Mouse (Mus musculus): ENCODE data around the gene Rxra. TPM values are rescaled to one million over a fixed set of nuclear protein-coding genes. Genes with fewer than 3 reads are reported as not detected.
A peak's percentile ranks its signal among the peaks of the same experiment; 100 is the strongest.

Gene Rxra
- polyA plus RNA-seq, 1 experiment, result 44.9 TPM

GRCm38 (mm10) chr2:27699574-27699973 lies 23.3 kb downstream of the Rxra start:
- Histone ChIP-seq H3K27ac (ENCODE audit: insufficient read depth, low read length) (no peak overlapping the region), H3K4me1 (ENCODE audit: control insufficient read depth, insufficient read depth, insufficient read length) (peaks cover 7% of the 10 kb centered on the region; the same call in 1 of the 2 replicates), H3K36me3 (ENCODE audit: control insufficient read depth, insufficient read depth, low read length) (no peaks in the 10 kb centered on the region), H3K4me3 (ENCODE audit: extremely low read depth, insufficient read depth, insufficient read length) (no peak overlapping the region), H3K27me3 (ENCODE audit: control insufficient read depth, insufficient read depth, low read length) (no peaks in the 10 kb centered on the region)
- DNase-seq (ENCODE audit: low read depth in 1 of 2, low spot score in 2 of 2), result peak in 1 of 2 experiments; percentile 14
- 56% methylated on average over 7 of the region's 7 CpGs for WGBS
- TF ChIP-seq CTCF (IDR thresholded peaks at IDR 0.05; ENCODE audit: extremely low read depth, insufficient read depth, insufficient read length, insufficient replicate concordance) (no peak), POLR2A (IDR thresholded peaks at IDR 0.05; ENCODE audit: low read depth, low read length) (no peak)

GRCm38 (mm10) chr2:27702283-27702682 lies 26.0 kb downstream of the Rxra start:
- Histone ChIP-seq H3K4me1 (ENCODE audit: control insufficient read depth, insufficient read depth, insufficient read length) (peaks cover 7% of the 10 kb centered on the region; the same call in 1 of the 2 replicates), H3K27ac (ENCODE audit: insufficient read depth, low read length) (no peak overlapping the region), H3K4me3 (ENCODE audit: extremely low read depth, insufficient read depth, insufficient read length) (no peak overlapping the region), H3K36me3 (ENCODE audit: control insufficient read depth, insufficient read depth, low read length) (no peaks in the 10 kb centered on the region), H3K27me3 (ENCODE audit: control insufficient read depth, insufficient read depth, low read length) (no peaks in the 10 kb centered on the region)
- WGBS, result 87% methylated on average over 3 of the region's 3 CpGs
- TF ChIP-seq CTCF (IDR thresholded peaks at IDR 0.05; ENCODE audit: extremely low read depth, insufficient read depth, insufficient read length, insufficient replicate concordance) (no peak), POLR2A (IDR thresholded peaks at IDR 0.05; ENCODE audit: low read depth, low read length) (no peak)
- DNase-seq (ENCODE audit: low read depth in 1 of 2, low spot score in 2 of 2), result no peak

GRCm38 (mm10) chr2:27702904-27703666 lies 26.8 kb downstream of the Rxra start:
- no peak overlapping the region for H3K27ac ChIP-seq (ENCODE audit: insufficient read depth, low read length)
- no peaks in the 10 kb centered on the region for H3K27me3 ChIP-seq (ENCODE audit: control insufficient read depth, insufficient read depth, low read length)
- no peak for DNase-seq (ENCODE audit: low read depth in 1 of 2, low spot score in 2 of 2)
- H3K4me3 ChIP-seq (ENCODE audit: extremely low read depth, insufficient read depth, insufficient read length), result no peak overlapping the region
- no peak for TF ChIP-seq CTCF (IDR thresholded peaks at IDR 0.05; ENCODE audit: extremely low read depth, insufficient read depth, insufficient read length, insufficient replicate concordance)
- no peak for TF ChIP-seq POLR2A (IDR thresholded peaks at IDR 0.05; ENCODE audit: low read depth, low read length)
- H3K4me1 ChIP-seq (ENCODE audit: control insufficient read depth, insufficient read depth, insufficient read length), result peaks cover 7% of the 10 kb centered on the region; the same call in 1 of the 2 replicates
- WGBS, result 58% methylated on average over 10 of the region's 10 CpGs
- no peaks in the 10 kb centered on the region for H3K36me3 ChIP-seq (ENCODE audit: control insufficient read depth, insufficient read depth, low read length)

GRCm38 (mm10) chr2:27703852-27704640 lies 27.8 kb downstream of the Rxra start:
- no peak for TF ChIP-seq POLR2A (IDR thresholded peaks at IDR 0.05; ENCODE audit: low read depth, low read length)
- no peak for TF ChIP-seq CTCF (IDR thresholded peaks at IDR 0.05; ENCODE audit: extremely low read depth, insufficient read depth, insufficient read length, insufficient replicate concordance)
- peaks cover 7% of the 10 kb centered on the region; the same call in 1 of the 2 replicates for H3K4me1 ChIP-seq (ENCODE audit: control insufficient read depth, insufficient read depth, insufficient read length)
- DNase-seq (ENCODE audit: low read depth in 1 of 2, low spot score in 2 of 2), result no peak
- H3K4me3 ChIP-seq (ENCODE audit: extremely low read depth, insufficient read depth, insufficient read length), result no peak overlapping the region
- H3K27ac ChIP-seq (ENCODE audit: insufficient read depth, low read length), result no peak overlapping the region
- WGBS, result 43% methylated on average over 9 of the region's 9 CpGs
- no peaks in the 10 kb centered on the region for H3K36me3 ChIP-seq (ENCODE audit: control insufficient read depth, insufficient read depth, low read length)
- H3K27me3 ChIP-seq (ENCODE audit: control insufficient read depth, insufficient read depth, low read length), result no peaks in the 10 kb centered on the region

GRCm38 (mm10) chr2:27704641-27705040 lies 28.4 kb downstream of the Rxra start:
- no peak for TF ChIP-seq CTCF (IDR thresholded peaks at IDR 0.05; ENCODE audit: extremely low read depth, insufficient read depth, insufficient read length, insufficient replicate concordance)
- TF ChIP-seq POLR2A (IDR thresholded peaks at IDR 0.05; ENCODE audit: low read depth, low read length), result no peak
- Histone ChIP-seq H3K4me1 (ENCODE audit: control insufficient read depth, insufficient read depth, insufficient read length) (peaks cover 7% of the 10 kb centered on the region; the same call in 1 of the 2 replicates), H3K36me3 (ENCODE audit: control insufficient read depth, insufficient read depth, low read length) (no peaks in the 10 kb centered on the region), H3K4me3 (ENCODE audit: extremely low read depth, insufficient read depth, insufficient read length) (no peak overlapping the region), H3K27ac (ENCODE audit: insufficient read depth, low read length) (no peak overlapping the region), H3K27me3 (ENCODE audit: control insufficient read depth, insufficient read depth, low read length) (no peaks in the 10 kb centered on the region)
- 85% methylated on average over 3 of the region's 3 CpGs for WGBS
- DNase-seq (ENCODE audit: low read depth in 1 of 2, low spot score in 2 of 2), result no peak

- no peak for DNase-seq (ENCODE audit: low read depth in 1 of 2, low spot score in 2 of 2)
- Histone ChIP-seq H3K27ac (ENCODE audit: insufficient read depth, low read length) (no peak overlapping the region), H3K36me3 (ENCODE audit: control insufficient read depth, insufficient read depth, low read length) (no peaks in the 10 kb centered on the region), H3K4me3 (ENCODE audit: extremely low read depth, insufficient read depth, insufficient read length) (no peak overlapping the region), H3K4me1 (ENCODE audit: control insufficient read depth, insufficient read depth, insufficient read length) (no peaks in the 10 kb centered on the region), H3K27me3 (ENCODE audit: control insufficient read depth, insufficient read depth, low read length) (no peaks in the 10 kb centered on the region)
- WGBS, result 72% methylated on average over 3 of the region's 3 CpGs
- TF ChIP-seq CTCF (IDR thresholded peaks at IDR 0.05; ENCODE audit: extremely low read depth, insufficient read depth, insufficient read length, insufficient replicate concordance), result no peak
- TF ChIP-seq POLR2A (IDR thresholded peaks at IDR 0.05; ENCODE audit: low read depth, low read length), result no peak
Measured at GRCm38 (mm10) chr2:27710871-27711382, 34.7 kb downstream of the Rxra start.

Data from spleen, adult 2 months (tissue).